8 mouse cellular contexts compared by ENCODE assay signal in genomic region chrX:104483444-104483808, GRCm38 (mm10). TPM values are rescaled to one million over a fixed set of nuclear protein-coding genes. Genes with fewer than 3 reads are reported as not detected.
DNase-seq lines count a peak whose midpoint lies in the region.

No protein-coding gene starts in this region.

- H3K36me3 ChIP-seq in midbrain, embryonic 10.5 days = no peaks in the 10 kb centered on the region

- no peaks in the 10 kb centered on the region for H3K4me1 ChIP-seq in midbrain, embryonic 10.5 days

- peak overlapping the region; percentile 78 for H3K27ac ChIP-seq in midbrain, embryonic 10.5 days (replicated peaks)

- DNase-seq in adrenal gland, adult 8-10 months = peak; percentile 4
- no peak for DNase-seq in adrenal gland, postnatal 10 days
- DNase-seq in 3T3-L1 (ENCODE audit: low read depth, low spot score) = peak; percentile 60
- peak; percentile 26 for DNase-seq in cerebellum, adult 11-12 months
- DNase-seq in forelimb bud, embryonic 11.5 days (ENCODE audit: low read depth, low spot score) = peak; percentile 2
- DNase-seq in kidney, postnatal 14 days = peak; percentile 44
- no peak for DNase-seq in midbrain, embryonic 10.5 days (ENCODE audit: low spot score)
- no peak for DNase-seq in retina, postnatal 1 day

- peak overlapping the region; percentile 58 for H3K4me3 ChIP-seq in midbrain, embryonic 10.5 days

- H3K27me3 ChIP-seq in midbrain, embryonic 10.5 days (ENCODE audit: low read depth, poor library complexity, severe bottlenecking) = peaks cover 94% of the 10 kb centered on the region

- 27% methylated on average over 6 of the region's 6 CpGs for WGBS in midbrain, embryonic 10.5 days

- H3K9me3 ChIP-seq in midbrain, embryonic 10.5 days (replicated peaks) = no peaks in the 10 kb centered on the region

RNA-seq across cellular contexts. Expression of gene Uprt, which starts 0.8 kb away (rescaled TPM):
- 10 to 100 TPM; 17.7 to 19.7 (median 18.7) TPM for total RNA-seq in adrenal gland, adult 8-10 months (2022)
- total RNA-seq in adrenal gland, postnatal 10 days (2021) = 10 to 100 TPM in 1 of 2 experiments, 1 to 10 TPM in 1; 9.5 to 13.1 TPM
- polyA plus RNA-seq in midbrain, embryonic 10.5 days (2016; fragmentation: Nextera tagmentation; extraction: Ambion mirVana) = 0.68 and 1.1 TPM in 2 replicates

Comparison
In these comparisons a context has a peak if more than half of its experiments do, and no peak if none do; other contexts are left out.
1. DNase-seq: peak in adrenal gland, adult 8-10 months (single experiment), 3T3-L1 (single experiment), cerebellum, adult 11-12 months (single experiment), forelimb bud, embryonic 11.5 days (single experiment) and kidney, postnatal 14 days (single experiment); none in adrenal gland, postnatal 10 days (single experiment), midbrain, embryonic 10.5 days (single experiment) and retina, postnatal 1 day (single experiment).